Mouse (Mus musculus) sigmoid colon, adult 10 weeks (tissue): ENCODE results near the gene Olfr1447. TPM values are rescaled to one million over a fixed set of nuclear protein-coding genes. Genes with fewer than 3 reads are reported as not detected.

Experiments
- polyA plus RNA-seq: library from polyadenylated mRNA; stranded (reverse); fragments of 350-450 nt; fragmentation: Illumina TruSeq; extraction: RNeasy Lipid Tissue Mini Kit (QIAGEN cat#74804); gene quantifications from one replicate; pipeline ENCODE4 v1.2.3, GENCODE M21; 2014; ENCODE audit warnings: low read depth, low replicate concordance

Olfr1447 gene
- not detected for polyA plus RNA-seq

DNA sequence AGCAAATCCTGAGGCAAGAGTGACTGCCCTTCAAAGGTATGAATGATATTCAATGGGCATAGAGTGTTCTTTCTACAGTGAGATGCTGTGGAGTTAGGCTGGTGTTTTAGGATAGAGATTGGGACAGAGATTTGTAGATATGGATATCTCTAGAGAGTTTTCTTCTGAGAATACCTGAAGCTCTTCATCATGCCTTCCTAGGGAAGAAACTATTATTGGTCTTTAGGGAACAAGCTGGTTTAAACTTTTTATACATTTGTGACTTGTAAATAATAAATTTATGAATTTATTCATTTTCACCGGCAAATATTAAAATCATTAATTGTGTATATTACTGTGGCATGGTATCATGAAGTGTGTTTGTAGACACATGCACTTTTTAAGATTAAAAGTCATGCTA, at the start of gene Olfr1447:
Olfr1447 (minus strand) TSS at position 101 of the 400 bp plus-strand sequence.

DNA sequence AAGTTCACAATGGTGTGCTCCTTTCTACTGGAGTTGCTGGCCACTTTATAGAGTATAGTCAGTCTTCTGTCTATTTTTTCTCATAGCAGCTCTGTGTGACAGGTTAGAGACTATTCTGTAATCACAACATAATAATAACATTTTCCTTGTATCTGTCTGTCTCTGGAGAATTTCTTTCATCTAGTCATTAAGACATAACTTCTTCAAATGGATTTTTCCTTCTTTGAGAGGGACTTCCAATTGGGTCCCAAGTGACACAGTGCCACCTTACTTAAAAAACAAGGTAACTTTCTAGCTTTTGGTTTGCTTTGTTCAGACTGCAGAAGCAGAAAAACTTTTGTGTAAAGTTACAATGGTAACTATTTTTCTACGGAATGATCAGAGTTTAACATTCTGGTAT, 46.4 kb upstream of the Olfr1447 start, which contains the start of gene Olfr1450:
Olfr1450 (plus strand) TSS at position 301 of the 400 bp plus-strand sequence.

DNA sequence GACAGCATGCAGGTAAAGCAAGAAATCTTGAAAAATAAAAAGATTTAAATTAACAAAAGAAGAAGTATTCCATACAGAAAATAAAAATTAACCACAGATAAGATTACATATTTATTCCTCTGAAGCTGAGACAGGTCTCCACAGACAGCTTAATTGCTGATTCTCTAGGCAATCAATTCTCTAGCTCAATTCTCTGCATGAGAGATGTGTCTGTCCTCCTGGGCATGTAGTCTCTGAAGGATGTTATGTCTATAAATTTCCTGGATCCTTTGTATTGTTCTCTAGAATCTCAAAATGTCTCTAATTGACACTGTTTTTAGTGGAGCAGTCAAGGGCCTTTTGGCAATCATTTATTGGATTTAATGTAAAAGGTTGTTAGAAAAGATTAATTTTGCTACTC, 27.0 kb upstream of the Olfr1447 start, which contains the start of gene Olfr1449:
Olfr1449 (plus strand) TSS at position 301 of the 400 bp plus-strand sequence.

GRCm38 (mm10) chr19:12924319-12924718, 20.8 kb upstream of the Olfr1447 start, which contains the start of gene Olfr1448:
Gene Olfr1448 (minus strand): TSS chr19:12924419.

GRCm38 (mm10) chr19:12893424-12893823, 10.1 kb downstream of the Olfr1447 start, which contains the start of gene Olfr1446:
Gene Olfr1446 (minus strand): TSS chr19:12893524.

GRCm38 (mm10) chr19:12883555-12883954, 20.0 kb downstream of the Olfr1447 start, which contains the start of gene Olfr1445:
Gene Olfr1445 (plus strand): TSS chr19:12883855.

GRCm38 (mm10) chr19:12856983-12857382, 46.6 kb downstream of the Olfr1447 start, which contains the start of gene Olfr1444:
Gene Olfr1444 (plus strand): TSS chr19:12857283.

Other genes starting within 250 kb of the Olfr1447 start
- gene Olfr1442, start 233.3 kb downstream of the Olfr1447 start, polyA plus RNA-seq: not detected
- not detected for gene Olfr1443, start 225.6 kb downstream of the Olfr1447 start, polyA plus RNA-seq
- gene Keg1, start 208.0 kb downstream of the Olfr1447 start, polyA plus RNA-seq: not detected
- gene Cntf, start 138.1 kb downstream of the Olfr1447 start, polyA plus RNA-seq: 2.2 TPM
- gene Zfp91, start 107.6 kb downstream of the Olfr1447 start, polyA plus RNA-seq: 205 TPM
- gene Lpxn, start 107.5 kb downstream of the Olfr1447 start, polyA plus RNA-seq: 4.7 TPM
- not detected for gene Gm5244, start 57.1 kb downstream of the Olfr1447 start, polyA plus RNA-seq
- gene Olfr1444, start 46.5 kb downstream of the Olfr1447 start, polyA plus RNA-seq: not detected
- gene Olfr1445, start 19.9 kb downstream of the Olfr1447 start, polyA plus RNA-seq: not detected
- not detected for gene Olfr1446, start 10.2 kb downstream of the Olfr1447 start, polyA plus RNA-seq
- not detected for gene Olfr1448, start 20.7 kb upstream of the Olfr1447 start, polyA plus RNA-seq
- gene Olfr1449, start 27.1 kb upstream of the Olfr1447 start, polyA plus RNA-seq: not detected
- gene Olfr1450, start 46.5 kb upstream of the Olfr1447 start, polyA plus RNA-seq: not detected
- gene Olfr1451, start 91.3 kb upstream of the Olfr1447 start, polyA plus RNA-seq: not detected
- gene Olfr1453, start 124.6 kb upstream of the Olfr1447 start, polyA plus RNA-seq: not detected
- gene Olfr1454, start 156.9 kb upstream of the Olfr1447 start, polyA plus RNA-seq: not detected
- gene Olfr1457, start 194.1 kb upstream of the Olfr1447 start, polyA plus RNA-seq: not detected
- gene Olfr1458, start 203.0 kb upstream of the Olfr1447 start, polyA plus RNA-seq: not detected
- not detected for gene Olfr1459, start 245.8 kb upstream of the Olfr1447 start, polyA plus RNA-seq